Mouse (Mus musculus): ENCODE measurements around the gene Rtn4rl2. TPM values are rescaled to one million over a fixed set of nuclear protein-coding genes. Genes with fewer than 3 reads are reported as not detected.

Gene Rtn4rl2
- polyA plus RNA-seq, 1 experiment from 2014 or later: 0.98 TPM

DNA sequence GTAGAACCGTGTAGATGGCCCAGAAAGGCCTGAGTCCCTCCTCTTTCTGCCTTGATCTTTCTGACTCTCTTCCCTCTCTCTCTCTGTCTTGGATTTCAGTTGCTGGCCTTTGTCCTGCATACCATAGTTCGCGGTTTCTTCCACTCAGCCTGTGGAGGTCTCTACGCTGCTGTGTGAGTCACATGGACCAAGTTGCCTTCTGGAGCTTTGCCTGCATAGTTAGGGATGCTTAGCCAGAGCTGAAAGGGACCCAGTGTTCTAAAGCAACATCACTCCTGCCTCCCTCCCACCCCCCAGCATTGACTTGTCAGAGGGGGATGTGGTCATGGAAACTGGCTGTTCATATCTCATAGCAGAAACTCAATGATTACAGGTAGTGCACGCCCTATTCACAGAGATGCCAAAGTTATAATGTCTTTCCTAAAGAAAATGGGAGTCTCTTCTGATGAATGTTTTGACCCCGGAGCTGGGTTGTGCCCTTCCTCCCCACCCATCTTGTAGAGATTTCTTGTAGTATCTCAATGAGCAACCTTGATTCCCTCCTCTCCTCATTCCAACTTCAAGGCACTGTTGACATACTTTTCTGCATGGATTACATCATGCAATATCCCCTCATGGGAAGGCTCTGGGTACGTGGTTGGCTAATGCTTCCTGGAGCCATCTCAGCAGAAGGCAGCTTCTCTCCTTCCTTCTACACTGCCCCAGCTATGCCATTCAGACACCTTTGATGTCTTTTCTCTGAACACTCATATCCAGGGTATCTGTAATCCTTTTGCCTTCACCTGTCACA lies 26.3 kb downstream of the Rtn4rl2 start:
- H3K9me3 ChIP-seq (ENCODE audit: control insufficient read depth): no peaks in the 10 kb centered on the region
- 0 out of 2 replicates have a peak, but pooled peaks cover under 1% of the 10 kb centered on the region for H3K27me3 ChIP-seq (replicated peaks; ENCODE audit: control insufficient read depth, insufficient read depth, low read length)
- H3K9ac ChIP-seq (ENCODE audit: low read depth, low read length): no peak overlapping the region
- TF ChIP-seq CTCF (IDR thresholded peaks at IDR 0.05; ENCODE audit: low read depth): no peak
- H3K4me2 ChIP-seq (replicated peaks; ENCODE audit: low read depth): no peak overlapping the region
- WGBS: 79% methylated on average over 7 of the region's 7 CpGs
- no peak overlapping the region for H3K4me3 ChIP-seq (ENCODE audit: low read depth, low read length)
- no peak for ATAC-seq
- no peaks in the 10 kb centered on the region for H3K4me1 ChIP-seq (replicated peaks; ENCODE audit: control insufficient read depth, insufficient read depth, low read length)
- H3K27ac ChIP-seq (ENCODE audit: low read depth, low read length): no peak overlapping the region
- peaks cover 18% of the 10 kb centered on the region for H3K36me3 ChIP-seq (ENCODE audit: control insufficient read depth, insufficient read depth)

DNA sequence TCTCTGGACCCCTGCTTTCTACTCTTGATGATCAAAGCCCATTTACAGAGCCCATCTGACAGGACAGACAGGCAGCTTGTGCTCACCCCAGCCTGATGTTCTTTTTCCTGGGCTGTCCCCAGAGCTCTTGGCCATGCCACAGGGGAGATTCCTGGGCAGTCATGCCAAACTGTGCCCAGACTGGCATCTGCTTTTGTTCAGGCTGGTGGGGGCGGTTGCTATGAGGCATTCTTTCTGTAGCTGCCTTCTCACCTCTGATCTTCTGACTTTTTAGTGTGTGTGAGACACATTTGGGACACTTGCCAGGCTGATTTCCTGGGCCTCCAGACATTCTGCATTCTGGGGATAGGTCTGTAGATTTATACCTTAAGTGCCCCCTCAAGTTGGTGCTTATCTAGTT lies 28.0 kb downstream of the Rtn4rl2 start:
- Histone ChIP-seq H3K36me3 (ENCODE audit: control insufficient read depth, insufficient read depth) (peaks cover 19% of the 10 kb centered on the region), H3K4me2 (replicated peaks; ENCODE audit: low read depth) (no peak overlapping the region), H3K9ac (ENCODE audit: low read depth, low read length) (no peak overlapping the region), H3K4me1 (replicated peaks; ENCODE audit: control insufficient read depth, insufficient read depth, low read length) (no peaks in the 10 kb centered on the region), H3K9me3 (ENCODE audit: control insufficient read depth) (no peaks in the 10 kb centered on the region), H3K27ac (ENCODE audit: low read depth, low read length) (no peak overlapping the region), H3K4me3 (ENCODE audit: low read depth, low read length) (no peak overlapping the region), H3K27me3 (replicated peaks; ENCODE audit: control insufficient read depth, insufficient read depth, low read length) (no peaks in the 10 kb centered on the region)
- TF ChIP-seq CTCF (IDR thresholded peaks at IDR 0.05; ENCODE audit: low read depth): no peak
- WGBS: 100% methylated on average over 1 of the region's 1 CpGs
- no peak for ATAC-seq

DNA sequence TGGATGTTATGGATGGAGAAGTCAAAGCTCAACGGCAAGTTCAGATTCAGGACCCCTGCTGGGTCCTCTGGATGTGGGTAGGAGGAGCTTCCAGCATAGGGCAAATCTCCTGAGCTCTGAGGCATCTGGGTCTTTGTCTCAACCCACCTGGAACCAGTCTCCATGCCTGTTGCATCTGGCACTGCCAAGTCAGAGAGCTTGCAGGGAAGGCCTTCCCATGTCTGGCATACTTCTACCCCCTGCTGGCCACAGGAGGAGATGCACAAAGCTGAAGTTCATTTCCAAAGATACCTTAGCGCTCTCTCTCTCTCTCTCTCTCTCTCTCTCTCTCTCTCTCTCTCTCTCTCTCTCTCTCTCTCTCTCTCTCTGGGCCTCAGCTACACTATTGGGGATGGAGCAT lies 30.8 kb downstream of the Rtn4rl2 start:
- Histone ChIP-seq H3K27ac (ENCODE audit: low read depth, low read length) (no peak overlapping the region), H3K4me3 (ENCODE audit: low read depth, low read length) (no peak overlapping the region), H3K9me3 (ENCODE audit: control insufficient read depth) (no peaks in the 10 kb centered on the region), H3K4me1 (replicated peaks; ENCODE audit: control insufficient read depth, insufficient read depth, low read length) (peaks cover 3% of the 10 kb centered on the region; the same call in 1 of the 2 replicates), H3K27me3 (replicated peaks; ENCODE audit: control insufficient read depth, insufficient read depth, low read length) (no peaks in the 10 kb centered on the region), H3K36me3 (ENCODE audit: control insufficient read depth, insufficient read depth) (peaks cover 12% of the 10 kb centered on the region), H3K9ac (ENCODE audit: low read depth, low read length) (no peak overlapping the region), H3K4me2 (replicated peaks; ENCODE audit: low read depth) (no peak overlapping the region)
- 60% methylated on average over 2 of the region's 2 CpGs for WGBS
- ATAC-seq: peak; percentile 42; the same call in 1 of the 2 replicates
- peak; percentile 90 for TF ChIP-seq CTCF (IDR thresholded peaks at IDR 0.05; ENCODE audit: low read depth)

GRCm38 (mm10) chr2:84851130-84852040 lies 35.1 kb downstream of the Rtn4rl2 start:
- ATAC-seq: peak; percentile 74
- Histone ChIP-seq H3K9ac (ENCODE audit: low read depth, low read length) (no peak overlapping the region), H3K4me3 (ENCODE audit: low read depth, low read length) (peak overlapping the region; percentile 21; the same call in 1 of the 2 replicates), H3K27ac (ENCODE audit: low read depth, low read length) (0 out of 2 replicates have a peak overlapping the region, but pooled peaks have one; percentile 15), H3K4me1 (replicated peaks; ENCODE audit: control insufficient read depth, insufficient read depth, low read length) (peaks cover 3% of the 10 kb centered on the region; the same call in 1 of the 2 replicates), H3K4me2 (replicated peaks; ENCODE audit: low read depth) (peak overlapping the region; percentile 61), H3K9me3 (ENCODE audit: control insufficient read depth) (no peaks in the 10 kb centered on the region), H3K36me3 (ENCODE audit: control insufficient read depth, insufficient read depth) (peaks cover 8% of the 10 kb centered on the region; the same call in 1 of the 2 replicates), H3K27me3 (replicated peaks; ENCODE audit: control insufficient read depth, insufficient read depth, low read length) (no peaks in the 10 kb centered on the region)
- WGBS: 35% methylated on average over 23 of the region's 23 CpGs
- no peak for TF ChIP-seq CTCF (IDR thresholded peaks at IDR 0.05; ENCODE audit: low read depth)

DNA sequence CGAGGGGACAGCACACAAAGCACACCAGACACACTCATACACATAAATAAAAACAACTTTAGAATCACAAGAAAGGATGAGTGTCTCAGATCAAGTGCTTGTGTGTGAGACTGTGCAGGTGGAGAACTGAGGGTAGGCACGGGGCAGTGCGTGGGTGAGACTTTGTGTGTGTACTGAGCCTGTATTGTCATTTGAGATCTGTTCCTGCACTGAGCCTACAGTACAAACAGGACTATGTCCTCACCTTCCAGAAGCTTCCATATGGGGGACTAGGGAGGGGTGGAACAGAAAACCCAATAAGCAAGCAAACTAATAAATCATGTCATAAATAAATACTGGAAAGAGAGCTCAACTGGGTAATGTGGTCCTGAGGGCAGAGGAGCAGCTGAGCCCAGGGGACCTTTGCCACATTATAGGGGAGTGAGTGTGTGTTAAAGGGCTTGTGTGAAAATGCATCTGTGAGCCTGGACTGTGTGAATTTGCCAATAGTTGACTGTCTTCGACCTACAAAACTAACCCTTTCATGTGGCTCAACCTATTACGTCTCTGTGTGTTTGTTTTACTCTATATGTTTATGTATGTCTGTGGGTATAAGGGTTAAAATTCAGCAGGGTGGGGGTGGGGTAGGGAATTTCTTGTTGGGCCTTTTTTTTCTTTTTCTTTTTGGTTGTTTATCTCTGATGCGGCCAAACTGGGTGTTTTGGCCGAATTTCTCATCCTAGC lies 35.9 kb downstream of the Rtn4rl2 start:
- H3K4me3 ChIP-seq (ENCODE audit: low read depth, low read length): 0 out of 2 replicates have a peak overlapping the region, but pooled peaks have one; percentile 21
- WGBS: 45% methylated on average over 7 of the region's 7 CpGs
- ATAC-seq: peak; percentile 52

More for the DNA sequence above, 35.9 kb downstream of the Rtn4rl2 start:
- no peaks in the 10 kb centered on the region for H3K9me3 ChIP-seq (ENCODE audit: control insufficient read depth)
- H3K36me3 ChIP-seq (ENCODE audit: control insufficient read depth, insufficient read depth): peaks cover 8% of the 10 kb centered on the region; the same call in 1 of the 2 replicates
- H3K4me1 ChIP-seq (replicated peaks; ENCODE audit: control insufficient read depth, insufficient read depth, low read length): peaks cover 3% of the 10 kb centered on the region; the same call in 1 of the 2 replicates
- no peaks in the 10 kb centered on the region for H3K27me3 ChIP-seq (replicated peaks; ENCODE audit: control insufficient read depth, insufficient read depth, low read length)
- no peak overlapping the region for H3K9ac ChIP-seq (ENCODE audit: low read depth, low read length)
- peak overlapping the region; percentile 36; the same call in 1 of the 2 replicates for H3K27ac ChIP-seq (ENCODE audit: low read depth, low read length)
- TF ChIP-seq CTCF (IDR thresholded peaks at IDR 0.05; ENCODE audit: low read depth): no peak
- peak overlapping the region; percentile 61 for H3K4me2 ChIP-seq (replicated peaks; ENCODE audit: low read depth)
